Mouse (Mus musculus): ENCODE measurements at regions not wholly inside any gene's neighbourhood (a gene's known extent, or its start where the extent isn't known, plus 50 kb on each side); places are given as distances from the start of the nearest gene placed in this dataset.

DNA sequence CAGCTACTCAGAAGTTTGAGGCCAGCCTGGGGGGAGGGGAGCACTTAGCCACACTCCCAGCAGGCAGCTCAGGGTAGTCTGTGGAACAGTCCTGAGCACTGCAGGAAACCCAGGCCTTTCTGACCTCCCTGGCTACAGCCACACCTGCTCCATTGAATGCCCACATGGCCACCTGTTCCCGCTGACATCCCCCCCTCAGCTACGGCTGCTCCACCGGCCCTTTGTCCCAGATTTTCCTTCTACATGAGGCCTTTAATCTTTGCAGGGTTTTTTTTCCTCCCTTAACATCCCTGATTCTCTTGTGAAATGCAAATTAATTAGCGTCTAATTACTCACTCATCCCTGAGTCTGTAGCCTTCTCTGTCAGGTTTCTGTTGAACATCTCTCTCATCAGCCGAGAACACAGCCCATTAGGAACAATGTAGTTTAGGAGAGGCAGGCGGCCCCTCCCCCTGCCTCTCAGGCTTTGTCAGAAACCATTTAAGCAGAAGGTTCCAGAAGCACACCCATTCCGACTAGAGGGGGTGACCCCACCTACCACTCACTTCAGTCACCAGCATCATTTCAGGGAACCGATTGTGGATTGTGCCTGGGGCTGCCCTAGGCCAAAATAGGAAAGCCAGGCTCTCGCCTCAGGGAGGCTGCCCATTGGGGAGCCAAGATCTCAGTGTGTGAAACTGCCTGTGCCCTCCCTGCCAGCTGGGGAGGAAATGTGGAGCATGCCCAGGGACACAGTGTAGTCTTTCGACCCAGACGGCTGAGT, 78.8 kb upstream of the Tle3 start:
- DNase-seq (ENCODE audit: low spot score): no peak

DNA sequence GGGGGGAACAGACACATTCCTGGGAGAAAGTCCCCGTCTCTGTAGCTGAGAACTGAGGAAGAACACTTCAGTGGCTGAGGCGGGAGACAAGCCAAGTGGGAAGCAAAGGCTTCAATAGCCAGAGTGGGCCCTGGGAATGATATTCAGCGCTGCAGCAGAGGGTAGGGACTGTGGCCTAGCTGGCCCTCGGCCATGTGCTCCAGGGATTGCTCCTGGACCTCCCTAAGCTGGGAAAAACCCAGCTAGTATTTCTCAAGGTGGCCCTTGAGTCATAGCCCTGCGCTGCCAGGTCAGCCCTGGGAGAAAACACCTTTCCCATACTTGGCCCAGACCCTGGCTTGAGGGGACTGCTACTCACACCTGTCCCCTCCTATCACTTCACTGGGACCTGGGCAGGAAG, 77.2 kb upstream of the Tle3 start:
- no peak for DNase-seq (ENCODE audit: low spot score)

DNA sequence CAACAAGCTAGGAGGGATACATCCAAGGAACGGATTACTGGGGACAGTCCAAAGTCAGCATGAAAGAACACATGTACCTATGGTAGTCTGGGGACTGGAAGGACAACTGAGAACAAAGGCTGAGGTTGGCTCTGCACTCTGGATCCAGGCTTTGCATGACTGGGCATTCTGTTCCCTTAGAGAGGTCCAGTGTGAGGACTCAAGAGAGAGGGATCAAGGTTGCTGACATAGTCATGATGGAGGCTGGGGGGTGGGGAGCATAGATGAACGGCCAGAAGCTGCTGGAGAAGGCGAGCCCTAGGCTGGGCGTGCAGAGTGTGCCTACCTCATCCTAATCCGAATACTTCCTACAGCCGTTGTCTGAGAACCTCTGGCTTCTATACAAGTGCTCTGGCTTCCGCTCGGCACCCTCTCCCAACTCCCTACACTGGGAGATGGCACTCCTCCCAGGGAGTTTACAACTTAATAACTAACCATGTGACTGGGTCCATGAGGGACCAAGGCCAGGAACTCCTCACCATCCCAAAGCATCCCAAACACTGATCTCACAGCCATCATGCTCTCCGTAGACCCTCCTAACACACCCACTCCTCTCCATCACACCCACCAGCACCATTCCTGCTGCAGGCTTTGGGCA, 75.7 kb upstream of the Tle3 start:
- no peak for DNase-seq (ENCODE audit: low spot score)

GRCm38 (mm10) chr9:61297385-61297784, 74.8 kb upstream of the Tle3 start:
- no peak for DNase-seq (ENCODE audit: low spot score)

- no peak for DNase-seq (ENCODE audit: low spot score)
Observed at GRCm38 (mm10) chr9:61299873-61300560, 72.1 kb upstream of the Tle3 start.

- DNase-seq (ENCODE audit: low spot score): no peak
Observed at GRCm38 (mm10) chr9:61301070-61301469, 71.1 kb upstream of the Tle3 start.

GRCm38 (mm10) chr9:61302724-61303123, 69.4 kb upstream of the Tle3 start:
- DNase-seq (ENCODE audit: low spot score): no peak

DNA sequence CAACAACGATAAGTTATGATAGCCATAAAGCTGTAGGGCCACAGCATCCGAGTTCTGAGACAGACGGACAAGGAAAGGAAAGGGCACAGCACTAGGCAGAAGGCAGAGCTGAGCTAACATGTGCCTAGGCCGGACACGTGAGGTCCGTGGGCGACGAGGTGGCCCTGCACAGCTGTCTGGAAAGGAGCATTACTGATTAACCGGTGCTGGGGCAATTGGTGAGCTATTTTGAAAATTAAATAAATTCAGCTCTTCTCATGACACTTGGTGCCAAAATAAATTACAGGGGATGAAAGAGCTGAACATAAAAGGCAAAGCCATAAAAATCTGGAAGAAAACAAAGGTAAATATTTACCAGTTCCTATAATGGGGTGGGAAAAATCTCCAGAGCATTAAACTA, 65.9 kb upstream of the Tle3 start:
- no peak for DNase-seq (ENCODE audit: low spot score)

GRCm38 (mm10) chr9:61309096-61309495, 63.1 kb upstream of the Tle3 start:
- DNase-seq (ENCODE audit: low spot score): no peak

DNA sequence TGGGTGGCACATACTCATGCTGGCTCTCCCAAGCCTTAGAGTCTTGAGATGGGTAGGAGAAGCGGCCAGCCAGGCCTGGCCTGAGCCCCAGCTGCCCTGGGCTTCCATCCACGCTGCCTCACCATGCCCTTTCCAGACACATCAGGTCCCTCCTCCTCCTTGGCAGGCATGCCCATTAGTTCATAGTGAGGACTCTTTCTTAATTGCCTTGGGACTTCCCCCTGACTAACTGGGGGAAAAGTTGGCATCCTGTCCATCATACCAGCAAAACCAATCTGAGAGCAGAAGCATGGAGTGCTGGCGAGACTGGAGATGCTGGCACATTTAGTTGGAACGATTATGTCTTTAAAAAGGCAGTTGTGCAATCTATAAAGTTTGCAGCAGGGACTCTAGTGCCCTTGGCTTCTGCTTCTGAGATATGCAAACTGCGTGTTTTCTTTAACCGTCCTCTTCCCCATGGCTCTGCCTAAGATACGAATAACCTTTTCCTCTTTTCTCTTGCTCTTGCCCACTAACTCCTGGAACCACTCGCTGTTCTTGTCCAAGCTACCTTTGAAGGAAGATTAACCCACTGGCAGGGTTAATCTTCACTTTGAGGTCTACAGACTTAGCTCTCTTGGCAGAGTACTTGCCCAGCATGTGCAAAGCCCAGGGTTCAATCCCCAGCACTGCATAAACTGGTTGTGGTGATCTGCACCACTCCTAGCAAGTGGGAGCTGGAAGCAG, 62.2 kb upstream of the Tle3 start:
- no peak for DNase-seq (ENCODE audit: low spot score)

DNA sequence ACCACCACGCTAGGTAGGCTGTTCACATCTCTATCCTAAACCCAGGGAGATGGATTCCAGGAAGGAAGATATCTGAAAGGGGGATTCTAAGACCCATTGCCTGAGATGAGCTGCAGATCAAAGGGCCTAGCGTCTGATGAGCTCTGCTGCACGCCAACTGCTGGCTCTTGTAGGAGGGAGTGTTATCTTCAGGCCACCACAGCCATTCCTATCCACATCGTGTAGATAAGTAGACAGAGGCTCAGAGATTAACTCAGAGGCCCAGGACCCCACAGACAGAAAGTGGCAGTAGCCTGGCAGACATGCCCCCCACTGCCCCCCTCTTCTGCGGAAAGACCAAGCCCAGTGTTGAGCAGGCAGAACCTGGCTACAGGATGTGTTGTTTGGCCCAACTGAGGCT, 61.6 kb upstream of the Tle3 start:
- DNase-seq (ENCODE audit: low spot score): no peak

DNA sequence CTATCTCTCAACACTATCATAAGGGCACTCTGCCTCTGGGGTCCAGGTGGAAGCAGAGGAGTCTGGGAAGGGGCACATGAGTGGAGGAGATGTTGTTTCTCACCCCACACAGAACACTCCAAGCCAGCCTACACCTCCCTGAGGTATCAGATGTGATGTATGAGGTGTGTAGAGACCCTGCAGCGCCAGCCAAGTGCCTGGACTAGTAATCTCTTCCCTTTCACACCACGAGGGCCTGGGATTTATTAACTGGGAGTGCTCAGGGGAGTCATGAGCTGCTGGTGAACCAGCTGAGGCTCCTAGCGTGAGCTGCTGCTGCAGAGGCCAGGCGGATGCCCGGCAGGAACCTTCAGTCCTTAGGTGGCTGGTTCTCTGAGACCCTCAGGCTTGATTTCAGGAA, 60.6 kb upstream of the Tle3 start:
- DNase-seq (ENCODE audit: low spot score): no peak

GRCm38 (mm10) chr9:61314630-61315179, 57.5 kb upstream of the Tle3 start:
- no peak for DNase-seq (ENCODE audit: low spot score)

- DNase-seq (ENCODE audit: low spot score): no peak
Observed at GRCm38 (mm10) chr9:61315371-61316298, 56.5 kb upstream of the Tle3 start.

GRCm38 (mm10) chr9:61316442-61316841, 55.7 kb upstream of the Tle3 start:
- DNase-seq (ENCODE audit: low spot score): no peak

GRCm38 (mm10) chr9:61319721-61320120, 52.4 kb upstream of the Tle3 start:
- DNase-seq (ENCODE audit: low spot score): no peak

DNA sequence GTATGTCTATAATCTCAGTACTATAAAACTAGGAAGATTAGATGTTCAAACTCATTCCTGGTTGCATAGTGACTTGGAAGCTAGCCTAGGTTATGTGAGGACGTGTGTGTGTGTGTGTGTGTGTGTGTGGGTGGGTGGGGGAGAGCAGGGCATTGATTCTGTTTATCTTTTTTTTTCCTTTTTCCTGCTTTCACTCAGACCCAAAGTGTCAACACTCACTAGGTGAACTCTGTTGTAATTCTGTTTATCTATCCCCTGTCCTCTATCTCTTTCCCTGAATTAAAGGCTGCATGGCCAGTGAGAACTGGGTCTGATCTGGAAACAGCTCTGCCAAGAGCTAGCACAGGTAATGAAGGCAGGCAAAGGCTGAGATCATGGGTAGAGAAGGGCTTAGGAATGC, 50.9 kb upstream of the Tle3 start:
- no peak for DNase-seq (ENCODE audit: low spot score)

DNA sequence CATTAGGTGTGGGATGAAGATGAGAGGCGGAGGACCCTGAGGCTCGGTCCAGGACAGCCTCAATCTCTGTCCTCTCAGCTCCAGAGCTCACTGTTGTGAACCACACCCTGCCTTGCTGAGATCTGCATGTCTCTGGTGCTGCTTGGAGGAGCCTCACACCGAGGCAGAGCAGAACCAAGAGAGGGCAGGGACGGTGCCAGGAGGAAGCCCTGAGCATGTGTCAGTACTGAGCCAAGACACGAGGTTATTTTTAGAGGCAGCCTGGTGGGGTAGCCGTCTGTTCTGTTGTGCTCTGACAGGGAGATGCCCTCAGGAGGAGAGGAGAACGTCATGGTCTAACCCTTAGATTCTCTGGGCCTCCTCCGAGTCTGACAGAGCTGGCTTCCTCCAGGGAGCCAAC, 50.3 kb upstream of the Tle3 start:
- no peak for DNase-seq (ENCODE audit: low spot score)

DNA sequence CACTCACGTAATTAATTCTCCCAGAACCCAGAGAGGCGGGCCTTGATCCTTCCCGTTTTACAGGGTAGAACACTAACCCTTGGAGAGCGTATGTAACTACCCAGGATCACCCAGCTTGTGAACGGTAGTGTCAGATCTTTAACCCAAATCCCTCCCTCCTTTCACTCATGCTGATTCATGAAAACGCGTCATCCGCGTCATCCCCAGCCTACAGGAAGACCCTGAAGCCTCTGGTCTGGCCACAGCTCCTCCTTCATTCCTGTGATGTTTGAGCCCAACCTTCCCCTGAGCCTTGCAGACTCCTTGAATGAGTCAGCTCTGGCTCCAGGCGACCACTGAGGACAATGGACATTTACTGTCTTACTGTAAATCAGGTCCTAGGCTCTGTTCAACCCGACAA, 49.8 kb upstream of the Tle3 start:
- DNase-seq (ENCODE audit: low spot score): no peak

Data from testis, postnatal 10 days (tissue).